Mouse (Mus musculus): ENCODE measurements around the gene Klhl12.

Gene Klhl12

DNA sequence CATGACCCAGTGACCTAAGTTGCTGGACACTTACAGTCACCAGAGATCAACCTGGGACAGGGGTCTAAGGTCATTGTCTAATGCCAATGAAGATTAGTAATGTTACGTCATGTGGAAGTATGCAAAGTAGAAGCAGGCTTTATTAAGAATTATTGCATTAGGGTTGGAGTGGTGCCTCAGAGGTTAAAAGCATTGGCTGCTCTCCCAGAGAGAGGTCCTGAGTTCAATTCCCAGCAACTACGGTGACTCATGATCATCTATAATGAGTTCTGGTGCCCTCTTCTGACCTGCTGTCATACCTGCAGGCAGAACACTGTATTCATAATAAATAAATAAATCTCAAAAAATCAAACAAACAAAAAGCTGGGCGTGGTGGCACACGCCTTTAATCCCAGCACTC, 5.1 kb upstream of the Klhl12 start:
- no peak for DNase-seq (ENCODE audit: low spot score)

DNA sequence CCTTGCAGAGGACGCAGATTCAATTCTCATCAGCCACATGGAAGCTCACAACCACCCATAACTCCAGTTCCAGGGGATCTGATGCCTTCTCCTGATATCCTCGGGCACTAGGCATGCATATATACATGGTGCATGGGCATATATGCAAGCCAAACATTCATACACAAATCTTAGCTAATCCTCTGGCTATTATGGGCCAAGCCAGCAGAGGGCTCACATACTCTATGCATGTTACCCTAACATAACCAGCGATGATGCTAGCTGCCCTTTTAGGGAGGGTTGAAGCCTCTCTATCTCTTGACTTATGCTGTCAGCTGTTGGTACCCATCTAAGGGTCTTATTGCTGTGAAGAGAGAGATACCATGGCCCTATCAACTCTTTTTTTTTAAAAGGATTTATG, 4.3 kb upstream of the Klhl12 start:
- no peak for DNase-seq (ENCODE audit: low spot score)

DNA sequence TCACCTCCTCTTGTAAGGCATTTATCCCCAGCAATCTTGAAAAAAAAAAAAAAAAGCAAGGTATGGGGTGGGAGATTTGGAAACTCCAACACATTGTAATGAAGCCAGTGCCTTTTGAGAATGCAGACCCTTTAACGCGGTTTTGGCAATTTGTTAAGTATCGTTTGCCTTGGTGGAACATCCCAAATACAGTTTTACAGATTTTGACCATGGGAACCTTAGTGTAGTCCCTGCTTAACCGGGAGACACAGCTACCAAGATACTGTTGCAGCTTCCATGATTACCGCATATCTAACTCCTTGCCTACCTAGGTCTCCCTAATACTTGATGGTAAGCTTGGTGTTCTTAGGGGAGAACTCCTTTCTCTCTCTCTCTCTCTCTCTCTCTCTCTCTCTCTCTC, 729 bp downstream of the Klhl12 start:
- no peak for DNase-seq (ENCODE audit: low spot score)

DNA sequence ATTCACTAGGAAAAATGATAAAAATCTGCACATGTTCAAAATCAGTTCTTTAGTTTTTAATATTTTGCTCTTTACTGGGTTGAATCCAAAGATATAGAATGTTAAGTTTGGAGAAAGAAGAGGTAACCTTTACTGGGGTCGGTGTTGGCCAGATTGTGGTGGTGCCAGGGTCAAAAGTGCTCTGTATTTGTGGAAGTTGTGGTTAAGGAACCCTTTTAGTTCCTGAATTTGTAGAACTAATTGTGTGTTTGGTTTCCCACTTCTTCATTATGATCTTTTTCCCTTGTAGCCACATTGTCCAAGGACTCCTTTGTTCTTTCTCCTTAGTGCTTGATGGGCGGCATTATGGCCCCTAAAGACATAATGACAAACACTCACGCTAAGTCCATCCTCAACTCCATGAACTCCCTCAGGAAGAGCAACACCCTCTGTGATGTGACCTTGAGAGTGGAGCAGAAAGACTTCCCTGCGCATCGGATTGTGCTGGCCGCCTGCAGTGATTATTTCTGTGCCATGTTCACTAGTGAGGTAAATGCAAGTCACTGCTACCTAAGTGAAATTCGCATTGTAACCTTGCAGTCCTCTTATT, 2.9 kb downstream of the Klhl12 start:
- DNase-seq (ENCODE audit: low spot score), result no peak

DNA sequence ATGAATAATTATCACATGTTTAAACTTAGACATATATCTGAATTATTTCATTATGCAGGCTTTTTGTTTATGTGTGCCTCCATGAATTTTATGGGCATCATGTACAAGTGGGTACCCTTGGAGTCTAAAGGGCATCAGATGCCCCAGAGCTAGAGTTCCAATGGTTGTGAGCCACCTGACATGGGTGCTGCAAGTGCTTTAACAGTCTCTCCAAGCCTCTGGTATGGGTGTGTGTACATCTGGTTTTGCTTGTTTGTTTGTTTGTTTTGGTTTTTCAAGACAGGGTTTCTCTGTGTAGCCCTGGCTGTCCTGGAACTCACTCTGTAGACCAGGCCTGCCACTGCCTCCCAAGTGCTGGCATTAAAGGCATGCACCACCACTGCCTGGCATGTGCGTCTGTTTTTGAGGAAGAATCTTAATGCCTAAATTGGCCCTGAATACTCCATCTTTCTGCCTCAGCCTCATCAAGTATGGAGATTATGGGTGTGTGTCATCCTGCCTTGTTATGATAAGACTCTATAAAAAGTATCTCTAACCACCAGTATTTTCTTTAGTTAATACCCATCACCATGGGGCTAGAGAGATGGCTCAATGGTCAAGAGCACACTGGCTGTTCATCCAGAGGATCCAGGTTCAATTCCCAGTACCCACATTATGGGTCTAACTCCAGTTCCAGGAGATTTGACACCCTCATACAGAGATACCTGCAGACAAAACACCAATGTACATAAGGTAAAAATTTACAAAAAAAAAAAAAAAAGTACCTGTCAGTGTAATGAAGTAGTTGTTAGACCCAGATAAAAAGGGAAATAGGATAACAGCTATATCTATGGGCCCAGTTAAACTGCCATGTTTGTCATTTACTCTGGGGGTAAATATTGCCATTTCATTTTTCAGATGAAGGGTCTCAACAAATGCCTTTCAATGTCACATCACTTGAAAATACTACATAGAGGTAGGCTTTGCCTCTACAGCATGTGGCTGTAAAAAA, 5.3 kb downstream of the Klhl12 start:
- DNase-seq (ENCODE audit: low spot score), result no peak

DNA sequence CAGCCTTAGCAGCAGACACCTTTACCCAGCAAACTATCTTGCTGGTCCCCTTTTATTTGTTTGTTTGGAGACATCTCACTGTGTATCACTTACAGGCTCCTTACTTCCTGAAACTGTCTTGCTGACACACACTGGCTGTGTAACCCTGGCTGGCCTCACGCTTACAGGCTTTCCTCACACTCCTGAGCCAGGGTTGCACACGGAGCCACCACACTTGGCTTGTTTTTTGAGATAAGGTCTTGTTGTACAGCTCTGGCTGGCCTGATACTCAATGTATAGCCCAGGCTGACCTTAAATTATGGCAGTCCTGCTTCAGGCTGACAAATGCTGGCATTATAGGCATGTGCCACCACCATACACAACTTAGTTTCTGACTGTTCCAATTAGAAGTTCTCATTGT, 29.3 kb downstream of the Klhl12 start:
- no peak for DNase-seq (ENCODE audit: low spot score)

DNA sequence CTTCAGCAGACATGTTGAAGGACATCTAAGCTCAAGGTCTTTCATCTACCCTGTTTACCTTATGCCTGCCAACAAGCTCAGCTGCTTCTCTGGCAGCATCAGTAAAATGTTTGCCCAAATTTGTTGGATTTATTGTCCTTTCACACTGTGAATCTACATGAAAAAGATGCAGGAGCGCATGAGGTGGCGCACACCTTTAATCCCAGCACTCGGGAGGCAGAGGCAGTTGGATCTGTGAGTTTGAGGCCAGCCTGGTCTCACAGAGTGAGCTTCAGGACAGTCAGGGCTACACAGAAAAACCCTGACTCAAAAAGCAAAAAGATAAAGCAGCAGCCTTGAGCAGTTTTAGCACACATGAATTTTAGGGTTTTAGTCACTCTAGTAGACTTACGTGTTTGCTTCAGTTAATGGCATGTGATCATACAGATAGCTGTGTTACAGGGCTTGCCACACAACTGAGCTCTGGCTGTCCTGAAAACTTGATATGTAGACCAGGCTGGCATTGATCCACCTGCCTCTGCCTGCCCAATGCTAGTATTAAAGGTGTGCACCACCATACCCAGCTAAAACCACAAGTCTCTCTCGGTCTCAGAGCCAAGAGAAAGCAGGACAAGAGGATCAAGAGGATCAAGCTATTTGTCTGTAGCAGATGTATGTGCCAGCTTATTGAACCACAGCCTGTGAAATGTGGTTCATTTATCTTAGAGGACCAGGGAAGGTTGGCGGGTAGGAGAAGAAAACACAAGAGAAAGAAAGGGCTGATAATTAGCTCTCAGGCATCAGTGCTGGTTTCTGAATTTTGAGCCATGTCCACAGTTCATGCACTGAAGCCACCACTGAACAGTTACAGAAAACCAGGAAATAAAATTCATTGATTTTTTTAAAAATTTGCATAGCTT, 35.8 kb downstream of the Klhl12 start:
- DNase-seq (ENCODE audit: low spot score), result no peak

DNA sequence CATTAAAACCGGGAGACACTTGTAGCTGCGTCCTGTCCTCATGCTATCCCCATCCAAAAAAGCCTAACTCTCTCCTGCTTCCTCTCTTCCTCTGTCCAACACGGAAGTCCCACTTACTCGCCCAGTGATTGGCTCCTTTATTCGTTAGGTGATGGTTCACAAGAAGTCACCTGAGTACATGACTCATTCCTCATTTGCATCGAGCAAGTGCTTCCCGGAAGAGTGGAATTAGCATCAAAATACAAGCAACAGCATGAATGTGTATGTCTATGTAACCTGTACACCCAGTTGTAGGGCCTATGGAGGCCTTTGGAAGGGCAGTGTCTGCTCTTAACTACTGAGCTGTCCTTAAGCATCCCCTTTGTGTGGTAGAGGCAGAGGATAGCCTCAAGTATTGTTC, 36.9 kb downstream of the Klhl12 start:
- DNase-seq (ENCODE audit: low spot score), result no peak

DNA sequence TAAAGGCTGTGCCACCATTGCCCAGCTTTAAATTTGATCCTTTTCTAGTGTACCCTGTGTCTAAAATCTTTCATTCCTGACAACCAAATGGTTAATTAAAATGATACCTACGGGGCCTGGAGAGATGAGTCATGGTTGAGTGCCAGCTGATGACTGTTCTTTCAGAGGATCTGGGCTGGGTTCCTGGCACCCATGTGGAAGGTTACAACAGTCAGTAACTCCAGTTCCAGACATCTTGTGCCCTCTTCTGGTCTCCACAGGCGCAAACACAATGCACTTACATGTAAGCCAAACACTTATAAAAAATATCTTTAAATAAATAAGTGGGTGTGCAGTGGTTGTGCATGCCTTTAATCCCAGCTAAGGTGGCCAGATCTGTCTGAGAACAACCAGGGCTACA, 38.2 kb downstream of the Klhl12 start:
- DNase-seq (ENCODE audit: low spot score), result no peak

DNA sequence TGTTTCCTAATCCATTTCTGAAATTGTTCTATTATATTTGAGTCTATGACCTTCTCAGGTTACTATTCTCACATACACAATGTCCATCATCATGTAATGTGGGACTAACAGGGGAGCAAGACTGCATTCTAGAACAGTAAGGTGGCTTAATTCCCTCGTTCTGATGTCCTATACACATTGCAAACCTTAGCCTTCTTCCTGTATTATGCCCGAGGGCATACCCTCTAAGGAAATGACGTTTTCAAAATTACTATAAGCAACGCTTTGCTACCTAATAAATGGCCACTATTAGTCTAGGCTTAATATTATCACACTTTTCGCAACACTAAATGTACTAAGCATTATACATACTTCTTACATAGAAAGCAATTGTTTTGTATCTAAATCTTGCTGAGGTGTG, 38.6 kb downstream of the Klhl12 start:
- no peak for DNase-seq (ENCODE audit: low spot score)

DNA sequence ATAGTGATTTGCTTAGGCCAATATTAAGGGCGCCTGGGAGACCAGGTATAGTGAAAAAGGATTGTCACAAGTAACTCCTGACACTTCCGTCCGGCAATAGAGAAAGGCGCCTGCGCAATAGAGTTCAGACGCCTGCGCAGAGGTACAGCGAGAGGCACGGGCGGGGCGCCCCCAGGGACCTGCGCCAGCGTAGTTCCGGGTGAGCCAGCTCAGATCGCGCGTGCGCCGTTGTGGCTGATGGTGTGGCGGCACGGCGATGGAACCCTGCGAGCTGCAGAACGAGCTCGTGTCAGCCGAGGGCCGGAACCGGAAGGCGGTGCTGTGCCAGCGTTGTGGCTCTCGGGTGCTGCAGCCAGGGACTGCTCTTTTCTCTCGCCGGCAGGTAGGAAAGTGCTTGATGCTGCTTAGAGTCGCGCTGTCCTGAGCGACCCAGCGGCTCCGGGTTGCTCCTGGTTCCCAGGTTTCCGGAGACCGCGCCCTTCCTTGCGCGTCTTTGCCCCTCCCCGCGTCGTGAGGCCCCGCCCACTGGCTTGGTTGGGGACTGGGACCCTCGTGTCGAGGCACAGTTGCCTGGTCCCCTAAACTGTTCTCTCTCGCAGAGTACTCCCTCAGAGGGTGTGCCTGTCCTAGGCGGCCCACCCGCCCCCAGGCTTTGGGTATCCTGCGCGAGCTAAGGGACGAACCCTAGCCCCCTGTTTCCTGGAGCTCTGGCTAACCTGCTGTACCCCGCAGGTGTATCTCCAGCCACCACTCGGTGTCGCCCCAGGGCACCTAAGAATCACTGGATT, 39.3 kb downstream of the Klhl12 start, which contains the start of gene Rabif:
Gene Rabif (plus strand): TSS at position 221 of the 788 bp plus-strand sequence.
- peak; percentile 99 for DNase-seq (ENCODE audit: low spot score)

DNA sequence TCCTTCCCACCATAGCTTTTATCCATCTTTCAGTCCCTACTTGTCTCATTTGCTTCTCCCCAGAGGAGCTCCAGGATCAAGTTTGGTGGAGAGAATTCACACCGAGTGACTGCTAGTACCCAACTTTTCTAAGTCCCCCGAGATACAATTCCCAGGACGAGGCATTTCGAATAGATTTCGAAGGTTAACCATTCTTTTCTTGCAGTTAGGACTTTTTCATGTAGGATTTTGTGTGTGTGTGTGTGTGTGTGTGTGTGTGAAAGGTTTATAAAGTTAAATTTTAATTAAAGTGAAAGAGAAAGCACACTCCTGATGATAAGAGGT, 39.8 kb downstream of the Klhl12 start:
- no peak for DNase-seq (ENCODE audit: low spot score)

DNA sequence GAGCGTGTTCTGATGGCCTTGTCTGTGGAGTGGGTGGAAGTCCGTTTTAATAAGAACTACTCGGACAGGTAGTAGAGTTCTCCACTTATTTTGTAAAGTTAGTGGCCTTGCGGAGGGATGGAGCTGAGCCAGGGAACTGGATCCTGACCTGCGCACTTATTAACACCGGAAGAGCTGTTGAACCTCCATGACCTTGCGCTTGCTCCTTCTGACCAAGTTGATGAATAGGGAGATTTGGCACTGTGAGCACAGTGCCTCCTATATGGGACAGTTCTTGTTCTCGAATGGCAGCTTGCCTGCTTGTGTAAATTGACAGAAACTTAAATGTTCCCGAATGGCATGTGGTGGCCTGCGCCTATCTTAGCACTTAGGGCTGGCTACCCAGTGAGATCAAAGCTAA, 40.7 kb downstream of the Klhl12 start:
- DNase-seq (ENCODE audit: low spot score), result no peak

DNA sequence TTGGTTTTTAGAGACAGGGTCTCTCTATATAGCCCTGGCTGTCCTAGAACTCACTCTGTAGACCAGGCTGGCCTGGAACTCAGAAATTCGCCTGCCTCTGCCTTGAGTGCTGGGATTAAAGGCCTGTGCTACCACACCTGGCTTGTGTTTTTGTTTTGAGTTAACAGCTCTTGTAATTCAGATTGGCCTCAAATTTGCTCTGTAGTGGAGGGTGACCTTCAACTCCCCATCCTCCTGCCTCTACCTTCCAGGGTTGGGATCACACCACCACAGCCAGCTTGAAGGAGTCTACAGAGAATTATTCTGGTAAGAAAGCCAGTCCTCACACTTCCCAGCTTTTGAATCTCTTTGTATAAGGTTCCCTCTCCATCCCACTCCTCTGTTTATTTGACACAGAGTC, 45.6 kb downstream of the Klhl12 start:
- no peak for DNase-seq (ENCODE audit: low spot score)

DNA sequence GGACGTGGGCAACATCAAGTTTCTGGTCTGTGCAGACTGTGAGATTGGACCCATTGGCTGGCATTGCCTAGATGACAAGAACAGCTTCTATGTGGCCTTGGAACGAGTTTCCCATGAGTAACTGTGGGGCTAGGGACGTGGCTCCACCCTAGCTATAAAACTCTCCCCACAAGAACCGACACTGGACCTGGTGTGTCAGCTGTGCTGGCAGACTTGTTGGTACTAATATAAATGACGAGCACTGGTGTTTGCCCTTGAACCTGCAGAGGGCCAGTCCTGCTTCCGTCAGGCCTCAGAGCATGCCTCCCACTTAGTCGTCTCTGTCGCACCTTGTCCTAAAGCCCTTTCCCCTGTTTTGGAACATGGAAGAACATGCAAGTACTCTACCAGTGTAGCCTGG, 50.9 kb downstream of the Klhl12 start:
- DNase-seq (ENCODE audit: low spot score), result no peak

DNA sequence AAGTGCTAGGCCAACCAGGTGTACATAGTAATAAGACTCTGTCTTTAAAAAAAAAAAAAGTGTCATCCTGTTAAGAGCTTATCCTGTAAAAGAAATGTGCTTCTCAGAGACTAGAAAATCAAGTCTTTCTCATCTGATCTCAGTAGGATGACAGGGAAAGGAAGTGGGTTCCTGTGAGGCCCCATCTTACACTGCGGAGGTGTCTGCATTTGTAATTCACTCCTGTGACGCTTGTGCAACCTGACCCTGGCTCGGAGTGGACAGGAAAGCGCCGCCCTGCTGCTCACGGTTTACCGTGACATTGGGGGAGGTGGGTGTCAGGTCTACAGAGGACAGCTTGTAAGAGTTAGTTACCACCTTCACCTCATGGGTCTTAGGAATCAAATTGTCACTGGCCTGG, 54.7 kb downstream of the Klhl12 start:
- DNase-seq (ENCODE audit: low spot score), result no peak

DNA sequence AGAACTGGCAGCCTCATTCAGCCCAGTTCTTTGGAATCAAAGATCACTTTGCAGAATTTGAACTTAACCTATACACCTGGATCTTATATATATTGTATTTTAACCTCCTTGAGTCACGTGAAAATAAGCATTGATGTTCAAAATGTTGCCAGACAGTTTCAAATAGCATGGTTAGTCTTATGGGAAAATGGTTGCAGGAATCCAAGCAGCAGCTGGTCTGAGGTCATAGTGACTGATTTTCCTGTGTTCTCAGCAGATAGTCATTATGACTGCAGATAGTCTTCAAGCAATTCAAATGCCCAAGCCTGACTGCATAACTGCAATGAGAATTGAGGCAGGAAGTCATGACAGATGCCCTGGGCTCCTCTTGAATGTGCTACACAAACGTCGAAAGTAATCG, 56.9 kb downstream of the Klhl12 start:
- DNase-seq (ENCODE audit: low spot score), result no peak

DNA sequence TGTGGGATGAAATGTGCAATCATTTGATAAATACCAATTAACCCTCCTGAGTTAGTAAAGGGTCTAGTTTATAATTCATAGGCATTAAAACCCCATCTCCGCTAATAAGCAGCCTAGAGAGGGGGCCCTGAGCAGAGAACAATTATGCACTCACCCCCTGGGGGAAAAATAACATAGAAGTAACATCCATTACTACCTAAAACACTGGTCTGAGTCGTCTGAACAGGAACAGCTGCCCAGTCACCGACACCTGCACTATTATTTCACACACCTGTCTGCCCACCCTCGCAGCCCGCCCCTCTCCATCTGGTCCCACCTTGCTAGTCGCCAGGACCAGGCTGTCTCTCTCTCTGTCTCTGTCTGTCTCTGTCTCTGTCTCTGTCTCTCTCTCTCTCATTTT, 57.3 kb downstream of the Klhl12 start:
- DNase-seq (ENCODE audit: low spot score), result no peak

DNA sequence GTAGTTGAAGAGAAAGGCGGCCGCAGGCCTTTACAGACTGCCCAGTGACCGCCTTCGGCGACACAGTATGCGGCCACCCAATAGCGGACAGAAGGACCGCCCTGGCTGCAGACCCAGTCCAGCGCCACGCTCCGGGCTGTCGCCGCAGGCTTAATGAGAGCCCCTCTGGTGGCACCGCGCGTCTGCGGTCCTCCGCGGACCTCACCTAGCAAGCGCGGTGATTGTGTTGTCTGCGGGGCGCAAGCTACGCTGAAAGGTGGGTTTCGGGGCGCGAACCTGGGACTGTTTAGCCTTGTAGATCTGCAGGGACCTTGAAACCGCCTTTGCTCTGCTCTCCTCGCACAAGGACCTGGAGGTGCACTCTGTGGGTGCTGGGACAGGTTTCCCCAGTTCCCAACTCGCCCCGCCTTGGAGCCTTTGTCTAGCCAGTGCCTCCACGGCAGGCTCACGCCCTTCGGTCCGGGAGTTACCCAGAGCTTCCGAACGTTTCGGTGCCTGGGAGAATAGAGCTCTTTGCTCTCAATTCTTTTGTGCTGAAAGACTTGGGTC, 58.1 kb downstream of the Klhl12 start:
- DNase-seq (ENCODE audit: low spot score), result peak; percentile 18

DNA sequence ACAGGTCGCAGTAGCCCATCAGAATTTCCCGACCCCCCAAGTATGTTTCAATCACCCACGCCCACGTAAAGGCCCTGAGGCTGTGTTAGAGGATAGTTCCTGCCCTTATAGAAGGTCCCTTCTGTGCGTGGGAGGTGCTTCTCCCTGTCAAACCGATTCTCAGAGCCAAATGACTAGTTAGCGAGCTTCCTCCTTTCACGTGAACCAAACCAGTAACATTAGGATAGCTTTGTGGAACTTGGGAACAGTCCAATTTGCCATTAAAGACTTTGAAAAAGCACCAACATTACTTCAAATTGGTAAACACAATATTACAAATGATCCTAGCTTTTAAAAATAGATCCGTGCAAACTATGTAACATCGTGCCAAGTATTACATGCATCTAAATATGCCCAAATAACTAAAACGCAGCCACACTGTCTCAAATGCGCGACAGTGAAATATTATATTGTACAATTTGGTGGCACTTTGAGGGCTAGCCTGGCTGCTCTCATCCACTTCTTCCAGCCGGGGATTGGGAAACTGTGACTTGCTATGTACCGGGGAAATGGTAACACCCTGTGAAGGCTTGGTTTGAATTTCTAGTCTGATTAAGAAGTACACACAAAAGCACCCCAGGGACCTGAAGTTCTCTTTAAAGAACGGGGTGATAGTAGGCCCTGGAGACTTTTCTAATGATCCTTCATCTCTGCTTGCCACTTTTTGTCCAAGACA, 58.7 kb downstream of the Klhl12 start:
- DNase-seq (ENCODE audit: low spot score), result no peak

DNA sequence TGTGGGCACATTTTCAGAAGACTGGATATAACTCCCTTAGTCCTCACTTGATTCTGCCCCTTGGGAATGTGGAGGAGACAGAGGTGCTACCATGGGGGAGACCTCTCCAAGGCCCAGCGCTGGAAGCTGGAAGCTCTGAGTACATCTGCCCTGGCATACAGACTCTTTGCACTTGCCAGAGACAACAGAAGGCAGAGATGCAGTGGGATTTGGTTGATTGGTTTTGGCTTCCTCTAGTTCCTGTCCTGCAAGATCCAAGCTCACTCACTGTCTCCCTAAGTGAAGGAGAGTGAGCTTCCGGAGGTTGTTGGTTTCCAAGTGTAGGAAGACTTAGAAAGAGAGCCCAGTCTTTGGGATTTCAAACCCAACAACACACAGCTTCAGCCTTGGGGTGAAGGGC, 60.6 kb downstream of the Klhl12 start:
- no peak for DNase-seq (ENCODE audit: low spot score)

All from ovary, postnatal 14 days (tissue).